Mouse (Mus musculus) lung, postnatal 14 days (tissue): Measurements from ENCODE around the gene Sp110.
"Not testable (repeated sequence)": the region's sequence is repeated elsewhere in the genome, so short reads cannot be mapped to it uniquely, and the experiment has no call there.

ENCODE experiments used
- DNase-seq: peaks from one replicate; pipeline ENCODE4 v3.0.0; 2021

Gene Sp110

GRCm38 (mm10) chr1:85543818-85544217, 54.8 kb downstream of the Sp110 start:
- DNase-seq = not testable (repeated sequence)

GRCm38 (mm10) chr1:85528451-85529110, 70.0 kb downstream of the Sp110 start:
- not testable (repeated sequence) for DNase-seq
